Mouse (Mus musculus): Measurements from ENCODE around the gene Tmem200b. TPM values are rescaled to one million over a fixed set of nuclear protein-coding genes. Genes with fewer than 3 reads are reported as not detected.

The Tmem200b gene
- total RNA-seq, 2 experiments from 2014 or later = not detected

DNA sequence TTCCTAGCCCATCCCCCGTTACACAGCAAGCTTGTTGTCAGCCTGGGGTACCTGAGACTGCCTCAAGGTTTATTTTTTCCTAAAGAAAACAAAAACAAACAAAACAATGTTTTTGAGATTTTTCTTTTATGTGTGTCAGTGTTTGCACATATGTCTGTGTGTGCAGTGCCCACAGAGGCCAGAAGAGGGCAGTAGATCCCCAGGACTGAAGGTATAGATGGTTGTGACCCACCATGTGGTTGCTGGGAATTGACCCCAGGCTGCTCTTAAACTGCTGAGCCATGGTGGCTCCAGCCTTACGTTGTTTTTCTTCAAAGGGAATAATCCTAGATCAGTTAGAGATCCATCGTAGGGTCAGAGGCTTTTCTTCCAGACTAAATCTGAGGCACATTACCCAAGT is 13.7 kb upstream of the Tmem200b start:
- no peak for ATAC-seq (replicated peaks; ENCODE audit: low FRiP score, poor library complexity, severe bottlenecking)

DNA sequence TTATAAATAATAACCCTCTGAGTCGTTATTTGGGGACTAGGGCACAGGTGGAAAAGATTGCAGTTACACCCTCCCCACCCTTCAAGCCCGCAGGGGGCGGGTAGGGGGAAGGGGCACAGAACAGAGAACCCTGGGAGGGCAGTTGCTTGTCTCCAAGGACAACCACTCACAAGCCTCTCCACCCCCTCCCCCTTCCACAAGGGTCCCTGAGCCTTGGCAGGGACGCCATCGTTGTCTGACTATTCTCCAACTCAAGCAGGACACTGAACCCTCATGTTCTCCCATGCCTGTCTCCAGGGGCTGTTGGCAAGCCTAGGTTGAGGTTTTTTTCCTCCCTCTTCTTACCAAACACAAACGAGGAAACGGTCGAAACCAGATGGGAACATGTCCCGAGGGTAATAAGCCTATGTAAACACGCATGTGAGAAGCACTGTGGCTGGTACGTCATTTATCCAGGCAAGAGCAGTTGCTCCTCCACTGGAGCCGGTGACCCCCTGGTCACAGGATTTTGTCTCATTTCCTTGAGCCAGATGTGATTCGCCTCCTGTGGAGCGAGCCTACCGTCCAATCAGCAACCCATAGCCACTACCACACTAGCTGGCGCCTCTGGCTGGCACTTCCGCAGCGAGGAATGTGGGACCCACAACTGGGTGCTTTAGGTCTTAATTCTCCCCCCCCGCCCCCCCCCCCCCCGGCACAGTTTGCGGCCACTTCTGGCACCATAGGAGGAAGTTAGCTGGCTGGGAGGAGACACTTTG is 11.2 kb upstream of the Tmem200b start:
- no peak for ATAC-seq (replicated peaks; ENCODE audit: low FRiP score, poor library complexity, severe bottlenecking)

GRCm38 (mm10) chr4:131911521-131911920 is 10.1 kb upstream of the Tmem200b start:
- no peak for ATAC-seq (replicated peaks; ENCODE audit: low FRiP score, poor library complexity, severe bottlenecking)

- ATAC-seq (replicated peaks; ENCODE audit: low FRiP score, poor library complexity, severe bottlenecking) = no peak
Measured at GRCm38 (mm10) chr4:131913526-131913925, 8.0 kb upstream of the Tmem200b start.

GRCm38 (mm10) chr4:131914046-131914643 is 7.4 kb upstream of the Tmem200b start:
- ATAC-seq (replicated peaks; ENCODE audit: low FRiP score, poor library complexity, severe bottlenecking) = no peak

- ATAC-seq (replicated peaks; ENCODE audit: low FRiP score, poor library complexity, severe bottlenecking) = no peak
Measured at GRCm38 (mm10) chr4:131914891-131915469, 6.6 kb upstream of the Tmem200b start.

GRCm38 (mm10) chr4:131915821-131916328 is 5.7 kb upstream of the Tmem200b start:
- ATAC-seq (replicated peaks; ENCODE audit: low FRiP score, poor library complexity, severe bottlenecking) = no peak

DNA sequence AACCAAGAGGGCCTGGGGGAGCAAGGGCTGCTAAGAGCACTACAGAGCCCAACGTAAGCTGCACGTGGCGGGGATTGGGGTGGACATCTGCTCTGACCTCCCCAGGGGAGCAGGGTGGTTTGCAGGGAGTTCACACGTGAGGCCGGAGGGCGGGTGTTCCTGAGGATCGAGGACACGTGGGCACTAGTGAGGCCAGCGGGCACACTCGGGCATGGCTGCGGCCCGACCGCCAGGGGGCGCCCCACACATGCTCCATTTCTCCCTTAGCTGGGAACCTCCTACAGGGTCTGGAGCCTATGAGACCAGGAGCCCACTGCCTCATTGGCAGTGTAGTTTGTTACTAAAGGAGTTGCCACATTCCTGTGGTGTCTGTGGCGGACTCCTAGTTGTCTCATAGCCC is 5.1 kb upstream of the Tmem200b start:
- ATAC-seq (replicated peaks; ENCODE audit: low FRiP score, poor library complexity, severe bottlenecking) = peak; percentile 78

DNA sequence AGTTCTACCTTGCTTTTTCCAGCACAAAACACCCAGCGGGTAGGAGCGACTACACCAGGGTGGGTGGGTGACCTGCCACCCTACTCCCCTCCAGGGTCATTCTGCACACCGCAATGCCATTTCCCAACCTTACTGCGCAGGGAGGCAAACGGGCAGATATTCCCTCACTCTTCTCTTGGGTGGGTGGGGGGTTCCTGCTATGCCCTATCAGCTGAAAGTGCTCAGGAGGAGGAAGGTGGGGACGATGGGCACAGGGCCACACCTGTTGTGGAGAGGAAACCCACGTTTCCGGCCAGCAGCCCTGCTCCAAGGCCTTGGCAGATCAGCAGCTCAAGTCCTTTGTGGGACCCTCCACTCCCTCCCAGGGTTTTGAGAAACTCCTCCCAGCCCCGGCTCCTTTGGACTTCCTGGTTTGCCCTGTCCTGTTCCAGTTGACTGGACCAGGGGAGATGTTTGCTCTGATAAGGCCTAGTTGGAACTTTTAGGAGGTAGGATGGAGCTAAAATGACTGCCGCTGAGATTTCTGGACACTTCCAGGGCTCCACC is 4.5 kb upstream of the Tmem200b start:
- ATAC-seq (replicated peaks; ENCODE audit: low FRiP score, poor library complexity, severe bottlenecking) = no peak

DNA sequence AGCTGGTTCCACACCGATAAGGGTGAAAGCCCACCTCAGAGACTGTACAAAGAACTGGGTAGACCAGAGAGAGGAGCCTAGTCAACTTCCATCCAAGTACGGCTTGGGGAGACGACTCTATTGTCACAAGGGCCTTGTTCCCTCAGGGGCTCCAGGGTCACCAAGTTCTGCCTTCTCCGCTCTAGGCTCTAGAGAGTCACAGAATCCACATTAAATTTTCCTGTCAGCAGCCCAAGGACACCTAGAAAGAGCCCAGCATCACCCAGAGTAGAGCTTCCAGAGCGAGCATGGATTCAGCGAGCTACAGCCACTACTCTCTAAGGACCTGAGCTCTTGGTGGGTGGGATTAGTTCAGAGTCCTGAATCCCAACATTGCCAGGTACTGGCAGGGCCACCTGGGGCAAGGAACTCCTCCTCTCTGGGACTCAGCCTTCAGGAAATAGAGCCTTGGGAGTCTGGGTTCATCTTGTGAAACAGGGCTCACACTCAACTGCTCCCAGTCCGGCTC is 3.5 kb upstream of the Tmem200b start:
- no peak for ATAC-seq (replicated peaks; ENCODE audit: low FRiP score, poor library complexity, severe bottlenecking)

DNA sequence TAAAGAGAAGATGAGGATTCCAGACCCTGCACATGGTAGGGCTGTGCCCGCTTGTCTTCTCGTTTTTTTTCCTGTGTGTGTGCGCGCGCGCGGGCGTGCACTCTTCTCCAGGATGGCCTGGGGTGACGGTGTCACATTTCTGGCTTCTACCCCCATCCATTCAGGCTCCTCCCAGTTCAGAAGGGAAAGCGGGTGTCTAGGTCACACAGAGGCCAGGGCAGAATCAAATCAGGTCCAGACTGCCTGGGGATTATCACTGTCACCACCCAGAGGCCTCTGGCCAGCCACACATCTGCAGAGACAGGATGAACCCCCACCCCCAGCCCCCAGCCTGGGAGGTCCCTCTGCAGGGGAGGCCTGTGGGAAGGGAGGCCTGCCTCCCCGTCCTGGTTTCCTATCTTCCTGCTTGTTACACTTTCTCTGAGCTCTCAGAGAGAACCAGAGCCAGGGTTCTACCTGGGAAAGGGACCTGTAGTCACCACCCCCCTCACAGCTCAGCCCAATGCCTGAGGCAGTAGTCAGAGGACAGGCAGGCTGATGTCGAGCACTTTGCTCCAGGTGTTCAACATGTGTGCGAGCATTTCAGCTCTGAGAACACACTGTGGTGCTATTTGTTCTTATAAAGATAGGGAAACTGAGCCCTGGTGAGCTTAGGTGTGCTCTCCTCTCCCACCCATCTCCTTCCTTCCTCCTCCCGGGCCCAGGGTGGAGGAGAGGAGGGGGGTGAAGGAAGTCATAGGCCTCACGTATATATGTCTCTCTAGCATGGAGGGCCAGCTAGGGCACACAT is 2.7 kb upstream of the Tmem200b start:
- ATAC-seq (replicated peaks; ENCODE audit: low FRiP score, poor library complexity, severe bottlenecking) = no peak

GRCm38 (mm10) chr4:131919506-131920140 is 1.9 kb upstream of the Tmem200b start:
- ATAC-seq (replicated peaks; ENCODE audit: low FRiP score, poor library complexity, severe bottlenecking) = no peak

GRCm38 (mm10) chr4:131920141-131920594 is 1.4 kb upstream of the Tmem200b start:
- ATAC-seq (replicated peaks; ENCODE audit: low FRiP score, poor library complexity, severe bottlenecking) = no peak

- ATAC-seq (replicated peaks; ENCODE audit: low FRiP score, poor library complexity, severe bottlenecking) = no peak
Measured at GRCm38 (mm10) chr4:131920595-131921351, 798 bp upstream of the Tmem200b start.

- ATAC-seq (replicated peaks; ENCODE audit: low FRiP score, poor library complexity, severe bottlenecking) = no peak
Measured at GRCm38 (mm10) chr4:131922404-131922803, 833 bp downstream of the Tmem200b start.

DNA sequence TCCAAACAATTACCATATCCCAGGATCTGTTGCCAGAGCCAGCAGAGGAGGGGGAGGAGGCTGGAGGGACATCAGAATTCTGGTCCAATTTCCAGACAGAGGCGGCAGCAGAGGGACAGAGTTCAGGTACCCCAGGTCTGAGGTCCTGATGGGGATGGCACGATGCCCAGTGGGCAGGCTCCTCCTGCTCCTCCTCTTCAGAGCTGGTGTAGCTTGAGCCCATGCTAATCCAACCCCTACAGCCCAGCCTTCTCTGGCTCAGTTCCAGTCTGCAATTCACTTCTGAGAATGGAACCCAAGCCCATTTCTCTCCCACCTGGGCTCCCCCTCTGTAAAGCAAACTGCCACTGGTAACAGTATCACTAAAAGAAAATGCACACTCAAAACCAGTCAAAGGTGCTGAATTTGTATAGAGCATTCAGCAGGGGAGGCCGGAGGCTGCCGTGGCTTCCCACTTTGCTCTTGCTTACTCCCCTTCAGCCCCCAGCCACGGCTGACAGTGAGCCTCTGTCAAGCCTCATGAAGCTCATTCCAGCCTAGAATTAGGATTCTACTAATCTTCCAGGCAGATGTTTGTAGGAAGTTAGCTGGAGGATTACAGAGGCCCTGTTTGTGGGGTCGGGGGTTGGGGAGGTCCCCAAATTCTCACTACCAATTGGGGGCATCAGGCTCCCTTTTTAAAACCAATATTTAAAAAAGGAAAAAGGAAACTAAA is 2.7 kb downstream of the Tmem200b start:
- ATAC-seq (replicated peaks; ENCODE audit: low FRiP score, poor library complexity, severe bottlenecking) = no peak

DNA sequence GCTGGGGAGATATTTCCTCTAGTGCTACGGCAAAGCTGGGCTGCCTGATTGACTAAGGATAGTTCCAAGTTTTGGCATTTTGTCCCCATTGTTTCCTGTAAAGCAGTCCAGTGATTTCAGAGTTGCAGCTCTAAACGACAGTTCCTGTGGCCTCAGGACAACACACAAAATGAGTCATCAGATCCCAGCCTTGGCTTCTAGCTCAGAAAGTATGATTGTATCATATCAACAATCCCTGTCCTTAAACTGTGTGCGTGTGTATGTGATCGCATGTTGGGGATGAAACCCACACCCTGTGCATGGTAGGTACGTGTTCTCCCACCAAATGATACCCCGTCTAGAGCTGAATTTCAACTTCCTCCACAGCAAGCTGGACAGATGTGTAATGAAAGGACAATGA is 7.6 kb downstream of the Tmem200b start:
- ATAC-seq (replicated peaks; ENCODE audit: low FRiP score, poor library complexity, severe bottlenecking) = no peak

DNA sequence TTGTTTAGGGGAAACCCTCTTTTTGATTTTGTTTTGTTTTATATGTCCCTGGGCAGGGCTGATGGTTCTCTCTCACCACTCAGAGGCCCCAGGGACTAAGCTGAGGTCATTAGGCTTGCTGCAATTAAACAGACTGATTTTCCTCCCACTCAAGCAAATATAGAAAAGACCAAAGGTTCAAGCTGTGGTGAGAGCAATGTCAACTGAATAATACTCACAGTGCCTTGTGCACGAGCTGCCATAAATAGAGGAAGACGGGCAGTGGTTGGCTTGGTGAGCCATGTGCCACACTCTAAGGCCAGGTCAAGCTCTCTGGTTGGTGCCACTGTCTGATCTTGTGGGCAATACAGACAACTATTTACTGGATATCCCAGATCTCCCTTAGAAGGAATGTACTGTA is 17.9 kb downstream of the Tmem200b start:
- ATAC-seq (replicated peaks; ENCODE audit: low FRiP score, poor library complexity, severe bottlenecking) = no peak
